Mouse (Mus musculus): ENCODE measurements around the gene 4930404H24Rik.

DNA sequence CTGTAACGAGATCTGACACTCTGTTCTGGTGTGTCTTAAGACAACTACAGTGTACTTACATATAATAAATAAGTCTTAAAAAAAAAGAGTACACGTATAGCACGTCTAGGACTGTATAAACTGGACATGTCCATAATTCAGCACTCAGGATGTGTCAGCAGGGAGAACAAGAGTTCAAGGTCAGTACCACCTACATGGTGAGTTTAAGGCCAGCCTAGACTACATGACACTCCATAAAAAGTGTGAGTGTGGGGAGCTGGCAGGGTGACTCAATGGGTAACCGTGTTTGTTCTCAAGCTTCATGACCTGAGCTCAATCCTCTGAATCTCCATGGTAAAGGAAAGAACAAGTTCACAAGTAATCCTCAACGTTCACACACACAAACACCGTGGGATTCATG is 44.1 kb upstream of the 4930404H24Rik start:
- TF ChIP-seq POLR2A (IDR thresholded peaks at IDR 0.05; ENCODE audit: insufficient read length, low read depth) (no peak), MYOD1 (IDR thresholded peaks at IDR 0.05; ENCODE audit: control insufficient read depth in 1 of 3, insufficient read length in 2 of 3, low read depth in 2 of 3) (no peak), E2F4 (IDR thresholded peaks at IDR 0.05; ENCODE audit: insufficient read depth) (no peak), TCF12 (IDR thresholded peaks at IDR 0.05; ENCODE audit: insufficient read depth, poor library complexity, severe bottlenecking) (no peak)

Measured in myocyte (in vitro differentiated cells).